Mouse (Mus musculus) hindbrain, embryonic 10.5 days (tissue): ENCODE measurements around the gene Tfap2d. TPM values are rescaled to one million over a fixed set of nuclear protein-coding genes. Genes with fewer than 3 reads are reported as not detected.

Experiments used
- DNase-seq: peaks from one replicate; pipeline ENCODE4 v3.0.0-alpha.2; 2017; ENCODE audit warnings: low spot score
- H3K27ac ChIP-seq: fragments of 300-500 bp; sonication (generic); 2 replicates; pipeline ENCODE4 v1.5.1; 2016; ENCODE audit warnings: mild to moderate bottlenecking, moderate library complexity
- H3K27me3 ChIP-seq: fragments of 300-500 bp; sonication (generic); 2 replicates; pipeline ENCODE4 v1.6.1; 2016; ENCODE audit warnings: mild to moderate bottlenecking; ENCODE audit not compliant: poor library complexity, insufficient read depth, severe bottlenecking
- H3K36me3 ChIP-seq: fragments of 300-500 bp; sonication (generic); 2 replicates; pipeline ENCODE4 v1.6.1; 2016; ENCODE audit warnings: mild to moderate bottlenecking, moderate library complexity
- H3K4me1 ChIP-seq: fragments of 300-500 bp; sonication (generic); replicated peaks from 2 replicates; pipeline ENCODE4 v1.6.1; 2016; ENCODE audit warnings: mild to moderate bottlenecking
- H3K4me3 ChIP-seq: fragments of 300-500 bp; sonication (generic); 2 replicates; pipeline ENCODE4 v1.5.1; 2016; ENCODE audit warnings: mild to moderate bottlenecking, moderate library complexity
- H3K9me3 ChIP-seq: fragments of 300-500 bp; sonication (generic); 2 replicates; pipeline ENCODE4 v1.6.1; 2016; ENCODE audit warnings: mild to moderate bottlenecking, moderate library complexity
- WGBS: fragments of 180-500 bp; shearing (Covaris S2); methylation state at CpG from one replicate; pipeline ENCODE4 v1.1.7; 2016; 5-methylcytosine and 5-hydroxymethylcytosine counted together
- polyA plus RNA-seq: library from polyadenylated mRNA; unstranded; fragments of >200 nt; fragmentation: Nextera tagmentation; extraction: Ambion mirVana; gene quantifications from 2 replicates; pipeline ENCODE4 v1.2.1, GENCODE M21; 2016

The Tfap2d gene
- polyA plus RNA-seq = 0.50 and 0.61 TPM in 2 replicates

- Histone ChIP-seq H3K36me3 (no peaks in the 10 kb centered on the region), H3K27ac (no peak within 1 kb of the TSS), H3K9me3 (no peaks in the 10 kb centered on the region), H3K4me1 (peaks cover 9% of the 10 kb centered on the region), H3K27me3 (peaks cover 100% of the 10 kb centered on the region), H3K4me3 (no peak within 1 kb of the TSS)
- whole genome bisulfite sequencing = 2% methylated on average over 6 of the region's 6 CpGs
- no peak for DNase-seq
Observed at GRCm38 (mm10) chr1:19102631-19103030, at the start of gene Tfap2d. Gene Tfap2d (plus strand): TSS chr1:19103022.

- no peaks in the 10 kb centered on the region for H3K36me3 ChIP-seq
- H3K4me3 ChIP-seq = no peak overlapping the region
- DNase-seq = no peak
- no peaks in the 10 kb centered on the region for H3K27me3 ChIP-seq
- no peaks in the 10 kb centered on the region for H3K9me3 ChIP-seq
- 17% methylated on average over 3 of the region's 3 CpGs for WGBS
- no peaks in the 10 kb centered on the region for H3K4me1 ChIP-seq
- no peak overlapping the region for H3K27ac ChIP-seq
Observed at GRCm38 (mm10) chr1:19056300-19056699, 46.5 kb upstream of the Tfap2d start.

GRCm38 (mm10) chr1:19056861-19057260, 46.0 kb upstream of the Tfap2d start:
- WGBS = 82% methylated on average over 6 of the region's 6 CpGs
- Histone ChIP-seq H3K9me3 (no peaks in the 10 kb centered on the region), H3K36me3 (no peaks in the 10 kb centered on the region), H3K27ac (no peak overlapping the region), H3K27me3 (no peaks in the 10 kb centered on the region), H3K4me3 (no peak overlapping the region), H3K4me1 (no peaks in the 10 kb centered on the region)
- no peak for DNase-seq

GRCm38 (mm10) chr1:19088078-19088477, 14.7 kb upstream of the Tfap2d start:
- H3K4me1 ChIP-seq = no peaks in the 10 kb centered on the region
- DNase-seq = no peak
- no peak overlapping the region for H3K4me3 ChIP-seq
- 12% methylated on average over 8 of the region's 8 CpGs for WGBS
- H3K27me3 ChIP-seq = no peaks in the 10 kb centered on the region
- no peak overlapping the region for H3K27ac ChIP-seq
- no peaks in the 10 kb centered on the region for H3K9me3 ChIP-seq
- H3K36me3 ChIP-seq = no peaks in the 10 kb centered on the region

GRCm38 (mm10) chr1:19096921-19097320, 5.9 kb upstream of the Tfap2d start:
- WGBS = under 1% methylated on average over 18 of the region's 18 CpGs
- peaks cover 85% of the 10 kb centered on the region for H3K27me3 ChIP-seq
- H3K9me3 ChIP-seq = no peaks in the 10 kb centered on the region
- DNase-seq = no peak
- no peaks in the 10 kb centered on the region for H3K36me3 ChIP-seq
- no peak overlapping the region for H3K27ac ChIP-seq
- H3K4me1 ChIP-seq = no peaks in the 10 kb centered on the region
- H3K4me3 ChIP-seq = no peak overlapping the region

GRCm38 (mm10) chr1:19103316-19103715, 494 bp downstream of the Tfap2d start:
- H3K9me3 ChIP-seq = no peaks in the 10 kb centered on the region
- H3K4me1 ChIP-seq = peaks cover 9% of the 10 kb centered on the region
- no peak overlapping the region for H3K4me3 ChIP-seq
- under 1% methylated on average over 21 of the region's 21 CpGs for WGBS
- no peaks in the 10 kb centered on the region for H3K36me3 ChIP-seq
- H3K27ac ChIP-seq = no peak overlapping the region
- H3K27me3 ChIP-seq = peaks cover 100% of the 10 kb centered on the region
- DNase-seq = no peak

- H3K36me3 ChIP-seq = no peaks in the 10 kb centered on the region
- H3K27ac ChIP-seq = no peak overlapping the region
- under 1% methylated on average over 10 of the region's 10 CpGs for WGBS
- 0 out of 2 replicates have a peak overlapping the region, but pooled peaks have one; percentile 29 for H3K4me3 ChIP-seq
- peaks cover 100% of the 10 kb centered on the region for H3K27me3 ChIP-seq
- H3K4me1 ChIP-seq = peaks cover 9% of the 10 kb centered on the region
- H3K9me3 ChIP-seq = no peaks in the 10 kb centered on the region
- DNase-seq = no peak
Observed at GRCm38 (mm10) chr1:19103776-19104142, 937 bp downstream of the Tfap2d start.

- peaks cover 9% of the 10 kb centered on the region for H3K4me1 ChIP-seq
- H3K4me3 ChIP-seq = peak overlapping the region; percentile 29; the same call in 1 of the 2 replicates
- peaks cover 100% of the 10 kb centered on the region for H3K27me3 ChIP-seq
- WGBS = under 1% methylated on average over 40 of the region's 40 CpGs
- no peaks in the 10 kb centered on the region for H3K9me3 ChIP-seq
- H3K27ac ChIP-seq = no peak overlapping the region
- no peaks in the 10 kb centered on the region for H3K36me3 ChIP-seq
- peak; percentile 52 for DNase-seq
Observed at GRCm38 (mm10) chr1:19104143-19104857, 1.5 kb downstream of the Tfap2d start.

- no peaks in the 10 kb centered on the region for H3K9me3 ChIP-seq
- no peak for DNase-seq
- no peak overlapping the region for H3K4me3 ChIP-seq
- H3K36me3 ChIP-seq = no peaks in the 10 kb centered on the region
- peaks cover 100% of the 10 kb centered on the region for H3K27me3 ChIP-seq
- 3% methylated on average over 4 of the region's 4 CpGs for WGBS
- no peak overlapping the region for H3K27ac ChIP-seq
- H3K4me1 ChIP-seq = peaks cover 12% of the 10 kb centered on the region
Observed at GRCm38 (mm10) chr1:19106401-19106800, 3.6 kb downstream of the Tfap2d start.

- WGBS = 1% methylated on average over 13 of the region's 13 CpGs
Observed at GRCm38 (mm10) chr1:19106841-19107800, 4.3 kb downstream of the Tfap2d start.

GRCm38 (mm10) chr1:19107801-19108200, 5.0 kb downstream of the Tfap2d start:
- H3K9me3 ChIP-seq = no peaks in the 10 kb centered on the region
- H3K36me3 ChIP-seq = no peaks in the 10 kb centered on the region
- H3K4me3 ChIP-seq = no peak overlapping the region
- peaks cover 100% of the 10 kb centered on the region for H3K27me3 ChIP-seq
- DNase-seq = no peak
- H3K4me1 ChIP-seq = peaks cover 12% of the 10 kb centered on the region
- no peak overlapping the region for H3K27ac ChIP-seq
- WGBS = 3% methylated on average over 3 of the region's 3 CpGs

More at GRCm38 (mm10) chr1:19106841-19107800, 4.3 kb downstream of the Tfap2d start:
- H3K27me3 ChIP-seq = peaks cover 100% of the 10 kb centered on the region
- no peaks in the 10 kb centered on the region for H3K9me3 ChIP-seq
- no peak for DNase-seq
- no peaks in the 10 kb centered on the region for H3K36me3 ChIP-seq
- no peak overlapping the region for H3K4me3 ChIP-seq
- no peak overlapping the region for H3K27ac ChIP-seq
- peaks cover 12% of the 10 kb centered on the region for H3K4me1 ChIP-seq

- no peaks in the 10 kb centered on the region for H3K36me3 ChIP-seq
- H3K27ac ChIP-seq = no peak overlapping the region
- peaks cover 98% of the 10 kb centered on the region for H3K27me3 ChIP-seq
- peaks cover 3% of the 10 kb centered on the region for H3K4me1 ChIP-seq
- H3K4me3 ChIP-seq = no peak overlapping the region
- DNase-seq = peak; percentile 68
- no peaks in the 10 kb centered on the region for H3K9me3 ChIP-seq
- WGBS = 1% methylated on average over 16 of the region's 16 CpGs
Observed at GRCm38 (mm10) chr1:19109711-19110110, 6.9 kb downstream of the Tfap2d start.

- H3K27me3 ChIP-seq = peaks cover 95% of the 10 kb centered on the region
Observed at GRCm38 (mm10) chr1:19110211-19110610, 7.4 kb downstream of the Tfap2d start.

More at GRCm38 (mm10) chr1:19110211-19110610, 7.4 kb downstream of the Tfap2d start:
- no peak for DNase-seq
- Histone ChIP-seq H3K4me1 (0 out of 2 replicates have a peak, but pooled peaks cover 3% of the 10 kb centered on the region), H3K27ac (no peak overlapping the region), H3K4me3 (no peak overlapping the region), H3K36me3 (no peaks in the 10 kb centered on the region), H3K9me3 (no peaks in the 10 kb centered on the region)
- 1% methylated on average over 5 of the region's 5 CpGs for WGBS
